Mouse (Mus musculus) kidney, embryonic 14.5 days (tissue): ENCODE data around the gene Gm20441. TPM values are rescaled to one million over a fixed set of nuclear protein-coding genes. Genes with fewer than 3 reads are reported as not detected.

ENCODE experiments used
- ATAC-seq: fragments of 200-750 bp; cut with Nextera tagmentation; 2 replicates; pipeline ENCODE4 v1.8.0; 2017; ENCODE audit warnings: moderate number of reproducible peaks, mild to moderate bottlenecking, moderate TSS enrichment, moderate library complexity; ENCODE audit not compliant: low FRiP score, low TSS enrichment
- H3K27ac ChIP-seq: fragments of 300-500 bp; sonication (generic); 2 replicates; pipeline ENCODE4 v1.5.1; 2014; ENCODE audit warnings: low read depth, mild to moderate bottlenecking, low read length, moderate library complexity, mixed read lengths
- H3K27me3 ChIP-seq: fragments of 300-500 bp; sonication (generic); 2 replicates; pipeline ENCODE4 v1.6.1; 2014; ENCODE audit warnings: mild to moderate bottlenecking, low read length; ENCODE audit not compliant: control insufficient read depth, insufficient read depth
- H3K36me3 ChIP-seq: fragments of 300-500 bp; sonication (generic); 2 replicates; pipeline ENCODE4 v1.6.1; 2014; ENCODE audit warnings: low read length, mixed read lengths; ENCODE audit not compliant: control insufficient read depth, insufficient read depth
- H3K4me1 ChIP-seq: fragments of 300-500 bp; sonication (generic); 2 replicates; pipeline ENCODE4 v1.6.1; 2014; ENCODE audit warnings: low read length, mixed read lengths; ENCODE audit not compliant: control insufficient read depth, insufficient read depth
- H3K4me2 ChIP-seq: fragments of 300-500 bp; sonication (generic); replicated peaks from 2 replicates; pipeline ENCODE4 v1.6.1; 2014; ENCODE audit warnings: low read depth, mild to moderate bottlenecking, low read length
- H3K4me3 ChIP-seq: fragments of 300-500 bp; sonication (generic); 2 replicates; pipeline ENCODE4 v1.5.1; 2014; ENCODE audit warnings: mild to moderate bottlenecking, low read length
- H3K9ac ChIP-seq: fragments of 300-500 bp; sonication (generic); 2 replicates; pipeline ENCODE4 v1.6.1; 2014; ENCODE audit warnings: low read depth, mild to moderate bottlenecking, low read length, moderate library complexity
- H3K9me3 ChIP-seq: fragments of 300-500 bp; sonication (generic); 2 replicates; pipeline ENCODE4 v1.6.1; 2016; ENCODE audit warnings: low read length; ENCODE audit not compliant: control insufficient read depth
- WGBS: fragments of 180-500 bp; shearing (Covaris S2); extraction: QIAGEN DNeasy Blood & Tissue Kit; methylation state at CpG from one replicate; pipeline ENCODE4 v1.1.7; 2014; 5-methylcytosine and 5-hydroxymethylcytosine counted together
- polyA plus RNA-seq: library from polyadenylated mRNA; unstranded; fragments of >200 nt; fragmentation: Nextera tagmentation; extraction: Ambion mirVana; gene quantifications from 2 replicates; pipeline ENCODE4 v1.2.1, GENCODE M21; 2014

Gene Gm20441
- polyA plus RNA-seq, 1 experiment from 2014 or later: not detected

GRCm38 (mm10) chr10:75744017-75744416, 36.7 kb downstream of the Gm20441 start:
- peaks cover 88% of the 10 kb centered on the region for H3K36me3 ChIP-seq
- 46% methylated on average over 3 of the region's 3 CpGs for WGBS
- ATAC-seq: peak; percentile 87

GRCm38 (mm10) chr10:75743369-75743768, 37.4 kb downstream of the Gm20441 start:
- Histone ChIP-seq H3K4me3 (no peak overlapping the region), H3K4me2 (no peak overlapping the region), H3K36me3 (peaks cover 89% of the 10 kb centered on the region), H3K27ac (no peak overlapping the region), H3K27me3 (no peaks in the 10 kb centered on the region), H3K9ac (no peak overlapping the region), H3K4me1 (no peaks in the 10 kb centered on the region), H3K9me3 (no peaks in the 10 kb centered on the region)
- 93% methylated on average over 12 of the region's 12 CpGs for WGBS
- ATAC-seq: no peak

More at GRCm38 (mm10) chr10:75744017-75744416, 36.7 kb downstream of the Gm20441 start:
- no peaks in the 10 kb centered on the region for H3K9me3 ChIP-seq
- H3K27ac ChIP-seq: no peak overlapping the region
- H3K4me1 ChIP-seq: no peaks in the 10 kb centered on the region
- H3K9ac ChIP-seq: no peak overlapping the region
- no peak overlapping the region for H3K4me2 ChIP-seq
- no peak overlapping the region for H3K4me3 ChIP-seq
- no peaks in the 10 kb centered on the region for H3K27me3 ChIP-seq

- H3K27ac ChIP-seq: no peak overlapping the region
- no peaks in the 10 kb centered on the region for H3K27me3 ChIP-seq
- no peak overlapping the region for H3K4me3 ChIP-seq
- no peak for ATAC-seq
- WGBS: 99% methylated on average over 3 of the region's 3 CpGs
- no peaks in the 10 kb centered on the region for H3K9me3 ChIP-seq
- no peak overlapping the region for H3K4me2 ChIP-seq
- H3K9ac ChIP-seq: no peak overlapping the region
- H3K4me1 ChIP-seq: no peaks in the 10 kb centered on the region
- H3K36me3 ChIP-seq: peaks cover 87% of the 10 kb centered on the region
Measured at GRCm38 (mm10) chr10:75740866-75741265, 39.9 kb downstream of the Gm20441 start.

- Histone ChIP-seq H3K9ac (no peak overlapping the region), H3K4me1 (no peaks in the 10 kb centered on the region), H3K27ac (no peak overlapping the region), H3K36me3 (peaks cover 73% of the 10 kb centered on the region), H3K27me3 (no peaks in the 10 kb centered on the region), H3K9me3 (no peaks in the 10 kb centered on the region), H3K4me3 (no peak overlapping the region), H3K4me2 (no peak overlapping the region)
- ATAC-seq: no peak
- 95% methylated on average over 7 of the region's 7 CpGs for WGBS
Measured at GRCm38 (mm10) chr10:75725449-75725848, 55.3 kb downstream of the Gm20441 start.

Other genes with a start within 250 kb of the Gm20441 start
- gene Lrrc75b, start 220.6 kb downstream of the Gm20441 start, polyA plus RNA-seq: 2.1 and 2.9 TPM in 2 replicates
- gene Ggt1, start 219.3 kb downstream of the Gm20441 start, polyA plus RNA-seq: 29.1 and 57.6 TPM in 2 replicates
- gene Ggt5, start 191.6 kb downstream of the Gm20441 start, polyA plus RNA-seq: 3.9 and 4.7 TPM in 2 replicates
- 4.2 and 9.2 TPM in 2 replicates for gene Susd2, start 136.9 kb downstream of the Gm20441 start, polyA plus RNA-seq
- gene Cabin1, start 16.6 kb downstream of the Gm20441 start, polyA plus RNA-seq: 32.3 and 37.7 TPM in 2 replicates
- gene Ddt, start 7.5 kb downstream of the Gm20441 start, polyA plus RNA-seq: 75.7 and 90.4 TPM in 2 replicates
- gene Gstt3, start 460 bp upstream of the Gm20441 start, polyA plus RNA-seq: 29.7 and 43.4 TPM in 2 replicates
- gene Gstt1, start 17.6 kb upstream of the Gm20441 start, polyA plus RNA-seq: 10.6 and 12.1 TPM in 2 replicates
- not detected in 2 replicates for gene Gstt4, start 41.6 kb upstream of the Gm20441 start, polyA plus RNA-seq
- 28.2 and 29.1 TPM in 2 replicates for gene Gstt2, start 56.5 kb upstream of the Gm20441 start, polyA plus RNA-seq
- gene Mif, start 79.3 kb upstream of the Gm20441 start, polyA plus RNA-seq: 2,350 and 2,543 TPM in 2 replicates
- gene Derl3, start 112.5 kb upstream of the Gm20441 start, polyA plus RNA-seq: 3.2 and 4.1 TPM in 2 replicates
- gene Smarcb1, start 140.7 kb upstream of the Gm20441 start, polyA plus RNA-seq: 176 and 238 TPM in 2 replicates
- 94.4 and 99.4 TPM in 2 replicates for gene Chchd10, start 152.2 kb upstream of the Gm20441 start, polyA plus RNA-seq
- 43.7 and 53.9 TPM in 2 replicates for gene Mmp11, start 155.5 kb upstream of the Gm20441 start, polyA plus RNA-seq
- 0.35 TPM in 1 of 2 replicates, not detected in the other for gene Gm867, start 159.7 kb upstream of the Gm20441 start, polyA plus RNA-seq
- gene Vpreb3, start 162.1 kb upstream of the Gm20441 start, polyA plus RNA-seq: 1.1 and 1.4 TPM in 2 replicates
- gene Gm5134, start 173.6 kb upstream of the Gm20441 start, polyA plus RNA-seq: not detected in 2 replicates